Mouse (Mus musculus) lung, adult 2 months (tissue): ENCODE results near the gene Rhbdf2.

Experiments used
- CTCF ChIP-seq: fragments of 200-500 bp; IDR thresholded peaks from 2 replicates; pipeline ENCODE4 v1.5.1; 2011; ENCODE audit warnings: mild to moderate bottlenecking, low read length, control low read depth; ENCODE audit not compliant: insufficient read depth
- POLR2A ChIP-seq: fragments of 200-500 bp; IDR thresholded peaks from 2 replicates; pipeline ENCODE4 v1.6.1; 2011; ENCODE audit warnings: low read depth, mild to moderate bottlenecking, control low read depth, low read length, borderline replicate concordance; ENCODE audit errors: extremely low read depth

- TF ChIP-seq CTCF (no peak), POLR2A (no peak)
Observed at GRCm38 (mm10) chr11:116673410-116673809, 46.6 kb upstream of the Rhbdf2 start.
